Mouse (Mus musculus): Measurements from ENCODE around the gene Ppil4.

GRCm38 (mm10) chr10:7843181-7843580 is 50.5 kb downstream of the Ppil4 start:
- TF ChIP-seq CTCF (IDR thresholded peaks at IDR 0.05; ENCODE audit: low read depth) (no peak), EP300 (IDR thresholded peaks at IDR 0.05; ENCODE audit: low read depth) (no peak)

Measured in heart, postnatal 0 days (tissue).